Mouse (Mus musculus) neural tube, embryonic 11.5 days (tissue): Measurements from ENCODE around the gene Mrpl1. TPM values are rescaled to one million over a fixed set of nuclear protein-coding genes. Genes with fewer than 3 reads are reported as not detected.

Experiments used
- ATAC-seq: fragments of 200-750 bp; cut with Nextera tagmentation; 2 replicates; pipeline ENCODE4 v1.8.0; 2017; ENCODE audit warnings: moderate number of reproducible peaks, mild to moderate bottlenecking, moderate TSS enrichment, moderate library complexity; ENCODE audit not compliant: insufficient read depth, low FRiP score, low TSS enrichment
- DNase-seq: peaks from one replicate; pipeline ENCODE4 v3.0.0-alpha.2; 2015; ENCODE audit warnings: low spot score
- H3K27ac ChIP-seq: fragments of 300-500 bp; sonication (generic); 2 replicates; pipeline ENCODE4 v1.5.1; 2014; ENCODE audit warnings: low read depth, mild to moderate bottlenecking, low read length
- H3K27me3 ChIP-seq: fragments of 300-500 bp; sonication (generic); 2 replicates; pipeline ENCODE4 v1.6.1; 2014; ENCODE audit warnings: mild to moderate bottlenecking, low read length, mixed read lengths; ENCODE audit not compliant: control insufficient read depth, insufficient read depth
- H3K36me3 ChIP-seq: fragments of 300-500 bp; sonication (generic); 2 replicates; pipeline ENCODE4 v1.6.1; 2014; ENCODE audit warnings: mild to moderate bottlenecking, low read length, moderate library complexity, mixed read lengths; ENCODE audit not compliant: control insufficient read depth, insufficient read depth
- H3K4me1 ChIP-seq: fragments of 300-500 bp; sonication (generic); 2 replicates; pipeline ENCODE4 v1.6.1; 2014; ENCODE audit warnings: low read length, mixed read lengths; ENCODE audit not compliant: control insufficient read depth, insufficient read depth
- H3K4me2 ChIP-seq: fragments of 300-500 bp; sonication (generic); 2 replicates; pipeline ENCODE4 v1.6.1; 2014; ENCODE audit warnings: low read depth, mild to moderate bottlenecking, moderate library complexity
- H3K4me3 ChIP-seq: fragments of 300-500 bp; sonication (generic); 2 replicates; pipeline ENCODE4 v1.5.1; 2014; ENCODE audit warnings: low read depth, low read length
- H3K9ac ChIP-seq: fragments of 300-500 bp; sonication (generic); 2 replicates; pipeline ENCODE4 v1.6.1; 2014; ENCODE audit warnings: mild to moderate bottlenecking, low read length
- H3K9me3 ChIP-seq: fragments of 300-500 bp; sonication (generic); 2 replicates; pipeline ENCODE4 v1.6.1; 2016; ENCODE audit warnings: low read length; ENCODE audit not compliant: control insufficient read depth
- WGBS: fragments of 180-500 bp; shearing (Covaris S2); extraction: QIAGEN DNeasy Blood & Tissue Kit; methylation state at CpG from one replicate; pipeline ENCODE4 v1.1.7; 2014; 5-methylcytosine and 5-hydroxymethylcytosine counted together
- polyA plus RNA-seq: library from polyadenylated mRNA; unstranded; fragments of >200 nt; fragmentation: Nextera tagmentation; extraction: Ambion mirVana; gene quantifications from 2 replicates; pipeline ENCODE4 v1.2.1, GENCODE M21; 2014

The Mrpl1 gene
- polyA plus RNA-seq, 1 experiment from 2014 or later: 22.3 TPM

- no peaks in the 10 kb centered on the region for H3K4me1 ChIP-seq
- H3K36me3 ChIP-seq: no peaks in the 10 kb centered on the region
- H3K9ac ChIP-seq: no peak overlapping the region
- H3K27ac ChIP-seq: no peak overlapping the region
- no peaks in the 10 kb centered on the region for H3K9me3 ChIP-seq
- H3K4me2 ChIP-seq: no peak overlapping the region
- H3K4me3 ChIP-seq: no peak overlapping the region
- DNase-seq (no peak), ATAC-seq (no peak)
- WGBS: 89% methylated on average over 5 of the region's 5 CpGs
- no peaks in the 10 kb centered on the region for H3K27me3 ChIP-seq
Measured at GRCm38 (mm10) chr5:96309566-96309965, 100.3 kb downstream of the Mrpl1 start.

- H3K27ac ChIP-seq: no peak overlapping the region
- H3K4me3 ChIP-seq: no peak overlapping the region
- 70% methylated on average over 8 of the region's 8 CpGs for WGBS
- no peaks in the 10 kb centered on the region for H3K27me3 ChIP-seq
- no peaks in the 10 kb centered on the region for H3K9me3 ChIP-seq
- no peak overlapping the region for H3K4me2 ChIP-seq
- no peaks in the 10 kb centered on the region for H3K4me1 ChIP-seq
- no peaks in the 10 kb centered on the region for H3K36me3 ChIP-seq
- DNase-seq (no peak), ATAC-seq (no peak)
- no peak overlapping the region for H3K9ac ChIP-seq
Measured at GRCm38 (mm10) chr5:96311677-96312076, 102.4 kb downstream of the Mrpl1 start.

Other genes starting within 250 kb of the Mrpl1 start
- gene Cnot6l, start 45.3 kb upstream of the Mrpl1 start, polyA plus RNA-seq: 9.2 and 12.0 TPM in 2 replicates
- 5.6 and 7.2 TPM in 2 replicates for gene Fras1, start 164.5 kb downstream of the Mrpl1 start, polyA plus RNA-seq